Mouse (Mus musculus): ENCODE results near the gene Phospho2.

DNA sequence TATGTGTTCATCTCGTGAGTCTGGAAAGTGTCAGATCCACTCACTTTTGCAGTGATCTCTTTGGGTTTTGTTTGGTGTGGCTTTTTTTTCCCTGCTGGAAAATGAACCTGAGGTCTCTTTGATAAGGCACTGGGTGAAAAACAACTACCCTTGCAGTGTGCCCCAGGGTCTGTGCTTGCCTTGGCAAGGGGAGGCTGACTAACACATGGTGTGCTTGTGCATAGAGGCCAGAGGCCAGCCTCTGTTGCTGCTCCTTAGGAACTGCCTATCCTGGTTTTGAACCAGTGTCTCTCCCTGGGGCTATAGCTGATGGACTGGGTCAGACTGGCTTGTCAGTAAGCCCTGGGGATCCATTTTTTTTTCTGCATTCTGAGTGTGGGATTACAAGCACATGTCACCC lies 30.8 kb downstream of the Phospho2 start:
- no peak for TF ChIP-seq POLR2A (IDR thresholded peaks at IDR 0.05; ENCODE audit: low read depth, low read length)
- no peak for TF ChIP-seq CTCF (conservative IDR thresholded peaks at IDR 0.05; ENCODE audit: insufficient read depth, insufficient read length, low read depth, low read length)

Data from kidney, adult 2 months (tissue).